Mouse (Mus musculus) cerebellum, adult 18-20 months (tissue): ENCODE results near the gene Ly86.

Source experiments
- DNase-seq, 2 experiments: peaks; one replicate each; pipeline ENCODE4 v3.0.0; 2021

The Ly86 gene

GRCm38 (mm10) chr13:37354432-37354831 lies 9.4 kb downstream of the Ly86 start:
- no peak for DNase-seq

- no peak for DNase-seq
These were observed 10.8 kb downstream of the Ly86 start for GRCm38 (mm10) chr13:37355642-37356331.

- no peak for DNase-seq
These were observed 11.5 kb downstream of the Ly86 start for GRCm38 (mm10) chr13:37356549-37356948.

GRCm38 (mm10) chr13:37358112-37358511 lies 13.1 kb downstream of the Ly86 start:
- DNase-seq, result no peak

- DNase-seq, result no peak
These were observed 16.2 kb downstream of the Ly86 start for GRCm38 (mm10) chr13:37361249-37361648.

GRCm38 (mm10) chr13:37364351-37364750 lies 19.3 kb downstream of the Ly86 start:
- DNase-seq, result no peak

- no peak for DNase-seq
These were observed 31.4 kb downstream of the Ly86 start for GRCm38 (mm10) chr13:37376411-37376810.

- DNase-seq, result peak; percentile 8 to 10
These were observed 43.5 kb downstream of the Ly86 start for GRCm38 (mm10) chr13:37388222-37389202.

GRCm38 (mm10) chr13:37389296-37389695 lies 44.3 kb downstream of the Ly86 start:
- no peak for DNase-seq

- DNase-seq, result no peak
These were observed 53.8 kb downstream of the Ly86 start for GRCm38 (mm10) chr13:37398791-37399190.

GRCm38 (mm10) chr13:37399340-37399739 lies 54.3 kb downstream of the Ly86 start:
- DNase-seq, result no peak

- DNase-seq, result no peak
These were observed 57.4 kb downstream of the Ly86 start for GRCm38 (mm10) chr13:37402421-37402820.

GRCm38 (mm10) chr13:37403708-37404107 lies 58.7 kb downstream of the Ly86 start:
- DNase-seq, result no peak

- no peak for DNase-seq
These were observed 70.7 kb downstream of the Ly86 start for GRCm38 (mm10) chr13:37415696-37416095.

GRCm38 (mm10) chr13:37423416-37423815 lies 78.4 kb downstream of the Ly86 start:
- no peak for DNase-seq

GRCm38 (mm10) chr13:37424904-37425303 lies 79.9 kb downstream of the Ly86 start:
- DNase-seq, result no peak

GRCm38 (mm10) chr13:37425406-37425805 lies 80.4 kb downstream of the Ly86 start:
- no peak for DNase-seq

GRCm38 (mm10) chr13:37426578-37427336 lies 81.7 kb downstream of the Ly86 start:
- no peak for DNase-seq

GRCm38 (mm10) chr13:37428496-37428895 lies 83.5 kb downstream of the Ly86 start:
- no peak for DNase-seq

- DNase-seq, result no peak
These were observed 84.8 kb downstream of the Ly86 start for GRCm38 (mm10) chr13:37429661-37430271.

- DNase-seq, result no peak
These were observed 86.7 kb downstream of the Ly86 start for GRCm38 (mm10) chr13:37431707-37432106.

GRCm38 (mm10) chr13:37432653-37433052 lies 87.6 kb downstream of the Ly86 start:
- no peak for DNase-seq

GRCm38 (mm10) chr13:37433142-37433541 lies 88.1 kb downstream of the Ly86 start:
- no peak for DNase-seq
